Mouse (Mus musculus): ENCODE measurements around the gene Cd274.

Cd274 gene

GRCm38 (mm10) chr19:29366969-29367622, at the start of gene Cd274, which contains the start of gene Plgrkt:
TSS of gene Cd274 (plus strand) at chr19:29367455.
TSS of gene Plgrkt (minus strand) at chr19:29367390.
- DNase-seq (ENCODE audit: low read depth in 2 of 2, low spot score in 2 of 2) = peak; percentile 80 to 83

GRCm38 (mm10) chr19:29323416-29324049, 43.7 kb upstream of the Cd274 start:
- no peak for DNase-seq (ENCODE audit: low read depth in 2 of 2, low spot score in 2 of 2)

GRCm38 (mm10) chr19:29325053-29325851, 42.0 kb upstream of the Cd274 start, which contains the start of gene Insl6:
TSS of gene Insl6 (minus strand) at chr19:29325356.
- peak; percentile 53 to 65 for DNase-seq (ENCODE audit: low read depth in 2 of 2, low spot score in 2 of 2)

- DNase-seq (ENCODE audit: low read depth in 2 of 2, low spot score in 2 of 2) = no peak
Measured at GRCm38 (mm10) chr19:29325852-29326180, 41.4 kb upstream of the Cd274 start.

- no peak for DNase-seq (ENCODE audit: low read depth in 2 of 2, low spot score in 2 of 2)
Measured at GRCm38 (mm10) chr19:29326396-29326795, 40.9 kb upstream of the Cd274 start.

GRCm38 (mm10) chr19:29326822-29327552, 40.3 kb upstream of the Cd274 start:
- DNase-seq (ENCODE audit: low read depth in 2 of 2, low spot score in 2 of 2) = no peak

- no peak for DNase-seq (ENCODE audit: low read depth in 2 of 2, low spot score in 2 of 2)
Measured at GRCm38 (mm10) chr19:29334068-29334745, 33.0 kb upstream of the Cd274 start, which contains the start of gene Rln1. TSS of gene Rln1 (minus strand) at chr19:29334670.

- no peak for DNase-seq (ENCODE audit: low read depth in 2 of 2, low spot score in 2 of 2)
Measured at GRCm38 (mm10) chr19:29336624-29337023, 30.6 kb upstream of the Cd274 start.

- no peak for DNase-seq (ENCODE audit: low read depth in 2 of 2, low spot score in 2 of 2)
Measured at GRCm38 (mm10) chr19:29341029-29341428, 26.2 kb upstream of the Cd274 start.

- no peak for DNase-seq (ENCODE audit: low read depth in 2 of 2, low spot score in 2 of 2)
Measured at GRCm38 (mm10) chr19:29342281-29342680, 25.0 kb upstream of the Cd274 start.

- no peak for DNase-seq (ENCODE audit: low read depth in 2 of 2, low spot score in 2 of 2)
Measured at GRCm38 (mm10) chr19:29344868-29345267, 22.4 kb upstream of the Cd274 start.

GRCm38 (mm10) chr19:29345636-29346035, 21.6 kb upstream of the Cd274 start:
- DNase-seq (ENCODE audit: low read depth in 2 of 2, low spot score in 2 of 2) = no peak

GRCm38 (mm10) chr19:29350991-29351390, 16.3 kb upstream of the Cd274 start:
- DNase-seq (ENCODE audit: low read depth in 2 of 2, low spot score in 2 of 2) = no peak

- peak; percentile 77 to 87 for DNase-seq (ENCODE audit: low read depth in 2 of 2, low spot score in 2 of 2)
Measured at GRCm38 (mm10) chr19:29354895-29355877, 12.1 kb upstream of the Cd274 start.

- no peak for DNase-seq (ENCODE audit: low read depth in 2 of 2, low spot score in 2 of 2)
Measured at GRCm38 (mm10) chr19:29356281-29356680, 11.0 kb upstream of the Cd274 start.

GRCm38 (mm10) chr19:29360251-29360650, 7.0 kb upstream of the Cd274 start:
- no peak for DNase-seq (ENCODE audit: low read depth in 2 of 2, low spot score in 2 of 2)

- DNase-seq (ENCODE audit: low read depth in 2 of 2, low spot score in 2 of 2) = peak; percentile 63 to 71
Measured at GRCm38 (mm10) chr19:29361468-29362130, 5.7 kb upstream of the Cd274 start.

- no peak for DNase-seq (ENCODE audit: low read depth in 2 of 2, low spot score in 2 of 2)
Measured at GRCm38 (mm10) chr19:29362173-29362930, 4.9 kb upstream of the Cd274 start.

Measured in CD8-positive naive resting alpha-beta T cell, adult 2 months (primary cell).